Mouse (Mus musculus): ENCODE data around the gene Tgm7. TPM values are rescaled to one million over a fixed set of nuclear protein-coding genes. Genes with fewer than 3 reads are reported as not detected.
A peak's percentile ranks its signal among the peaks of the same experiment; 100 is the strongest.

Tgm7 gene
- total and polyA plus RNA-seq, 3 experiments = not detected

DNA sequence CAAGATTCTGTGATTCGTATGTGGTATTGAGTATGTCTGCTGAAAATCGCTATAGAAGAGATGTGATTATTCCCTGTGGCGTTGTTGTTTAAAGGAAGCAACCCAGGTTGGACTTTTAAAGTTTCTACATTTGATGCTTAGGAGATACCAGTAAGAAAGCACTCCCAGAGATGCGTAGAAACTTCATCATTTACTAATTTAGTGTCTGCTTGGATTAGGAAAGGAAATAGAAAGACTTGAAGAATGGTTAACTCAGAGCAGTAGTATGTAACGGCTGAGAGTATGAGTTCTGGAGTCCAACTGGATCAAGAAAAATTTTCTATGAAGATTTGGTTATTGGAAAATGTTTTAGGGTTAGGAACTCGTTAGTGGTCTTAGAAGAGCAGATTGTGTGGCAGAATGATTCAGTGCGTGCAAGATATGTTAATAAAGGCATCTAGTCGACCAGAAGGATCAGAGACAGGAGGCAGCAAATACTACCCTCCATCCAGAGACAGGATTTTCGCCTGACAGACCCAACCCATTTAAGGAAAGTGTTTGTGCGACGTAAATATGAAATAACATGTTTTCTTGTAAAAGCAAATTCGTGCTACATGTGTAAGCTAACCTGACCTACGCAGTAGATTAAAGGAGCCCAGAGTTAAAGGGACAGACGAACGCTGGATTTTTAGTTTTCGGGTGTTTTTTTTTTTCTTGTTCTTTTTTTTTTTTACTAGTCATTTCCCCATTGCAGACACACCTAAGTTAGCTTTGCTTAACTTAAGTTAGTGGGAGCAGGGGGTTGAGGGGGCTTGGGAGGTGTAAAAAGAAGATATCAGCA, 31.8 kb upstream of the Tgm7 start:
- H3K4me2 ChIP-seq (ENCODE audit: insufficient read depth, low read depth, poor library complexity, severe bottlenecking) = peak overlapping the region; percentile 90
- H3K79me2 ChIP-seq (replicated peaks; ENCODE audit: control insufficient read depth, extremely low read depth, insufficient read depth, poor library complexity, severe bottlenecking) = peaks cover 33% of the 10 kb centered on the region
- H3K4me3 ChIP-seq (replicated peaks in 1 of 3; ENCODE audit: low read depth in 2 of 3, low read length in 2 of 3, poor library complexity in 1 of 3) = peak overlapping the region; percentile 61 to 80 (median 68)
- dilution Hi-C loops (cut with MboI; ENCODE audit: extremely low pct_ligation_motif_present, extremely low pct_unique_long_range_greater_than_20kb, low sequenced_read_pairs) = no loop called here
- TF ChIP-seq USF2 (conservative IDR thresholded peaks at IDR 0.05; ENCODE audit: low read depth, low read length) (no peak), TBP (conservative IDR thresholded peaks at IDR 0.05; ENCODE audit: low read depth, low read length) (0 out of 2 replicates have a peak, but pooled peaks have one; percentile 31), KAT2A (IDR thresholded peaks at IDR 0.05; ENCODE audit: insufficient replicate concordance, low read length) (no peak), ZNF384 (IDR thresholded peaks at IDR 0.05; ENCODE audit: low read depth, low read length) (peak; percentile 49)
- no peaks in the 10 kb centered on the region for H3K9me3 ChIP-seq (replicated peaks; ENCODE audit: low read length)
- peaks cover 4 to 36% of the 10 kb centered on the region in 2 experiments; a peak in 3 of 4 replicates for H3K4me1 ChIP-seq (ENCODE audit: control insufficient read depth in 1 of 2, insufficient read depth in 2 of 2)
- peak; percentile 4 for DNase-seq (ENCODE audit: extremely low read depth)
- H3K27ac ChIP-seq (ENCODE audit: insufficient read depth, low read depth) = no peak overlapping the region
- peaks cover 24 to 52% of the 10 kb centered on the region in 2 experiments for H3K36me3 ChIP-seq (replicated peaks in 1 of 2; ENCODE audit: control insufficient read depth in 1 of 2, insufficient read depth in 1 of 2, low read length in 1 of 2)
- no peaks in the 10 kb centered on the region for H3K27me3 ChIP-seq (replicated peaks)
- in situ Hi-C loops (cut with MboI; ENCODE audit: low pct_ligation_motif_present, low pct_unique_long_range_greater_than_20kb, low sequenced_read_pairs) = no loop called here
- peak overlapping the region; percentile 88 for H3K9ac ChIP-seq (ENCODE audit: insufficient read depth, low read depth)

DNA sequence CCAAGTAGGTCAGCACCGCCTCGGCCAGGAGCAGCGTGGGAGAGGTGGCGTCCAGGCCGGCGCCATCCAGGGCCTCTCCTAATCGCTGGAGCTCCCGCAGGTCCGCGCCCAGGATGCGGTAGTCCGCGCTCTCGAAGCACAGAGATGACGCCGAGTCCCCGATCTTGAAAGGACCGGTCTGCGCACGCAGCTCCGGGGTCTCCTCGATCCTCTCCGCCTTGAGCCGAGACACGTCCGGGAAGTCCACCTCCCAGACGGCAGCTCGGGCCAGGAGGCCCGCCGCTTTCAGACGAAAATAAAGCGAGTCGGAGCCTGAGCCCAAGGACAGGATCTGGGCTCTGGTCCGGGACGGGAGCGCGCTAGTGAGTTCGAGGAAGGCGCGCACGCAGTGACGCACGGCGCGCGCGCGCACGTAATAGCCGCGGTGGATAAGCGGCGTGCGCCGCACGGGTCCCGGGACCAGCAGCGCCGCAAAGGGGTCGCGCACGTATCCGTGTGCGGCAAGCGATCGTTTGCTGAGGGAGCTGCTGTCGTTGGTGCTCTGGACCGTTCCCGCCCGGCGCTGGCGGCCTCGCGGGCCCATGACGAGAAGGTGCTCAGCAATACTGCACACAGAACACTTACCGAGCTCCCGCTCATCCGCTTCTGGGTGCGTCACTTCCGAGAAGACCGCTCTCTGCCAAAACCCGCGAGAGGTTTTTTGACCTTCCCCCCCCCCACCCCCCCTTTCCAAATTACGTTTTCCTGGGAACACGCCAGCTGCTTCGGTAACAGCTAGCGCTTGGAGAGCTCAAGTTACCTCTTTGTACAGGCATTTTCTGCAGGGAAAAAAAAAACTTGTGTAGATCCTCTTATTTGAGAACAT, 30.7 kb upstream of the Tgm7 start, which contains the start of the genes Adal and Lcmt2:
Gene Adal, plus strand, starts transcription at position 411 of the 865 bp plus-strand sequence.
Gene Lcmt2, minus strand, starts transcription at position 636 of the 865 bp plus-strand sequence.
- in situ Hi-C loops (cut with MboI; ENCODE audit: low pct_ligation_motif_present, low pct_unique_long_range_greater_than_20kb, low sequenced_read_pairs) (no loop called here), dilution Hi-C loops (cut with MboI; ENCODE audit: extremely low pct_ligation_motif_present, extremely low pct_unique_long_range_greater_than_20kb, low sequenced_read_pairs) (no loop called here)
- peaks cover 17 to 43% of the 10 kb centered on the region in 2 experiments for H3K36me3 ChIP-seq (replicated peaks in 1 of 2; ENCODE audit: control insufficient read depth in 1 of 2, insufficient read depth in 1 of 2, low read length in 1 of 2)
- H3K9ac ChIP-seq (ENCODE audit: insufficient read depth, low read depth) = peak within 1 kb of the TSS; percentile 88
- peak within 1 kb of the TSS; percentile 61 to 80 (median 80) for H3K4me3 ChIP-seq (replicated peaks in 1 of 3; ENCODE audit: low read depth in 2 of 3, low read length in 2 of 3, poor library complexity in 1 of 3)
- H3K79me2 ChIP-seq (replicated peaks; ENCODE audit: control insufficient read depth, extremely low read depth, insufficient read depth, poor library complexity, severe bottlenecking) = peaks cover 33% of the 10 kb centered on the region
- peak within 1 kb of the TSS; percentile 94 for H3K4me2 ChIP-seq (ENCODE audit: insufficient read depth, low read depth, poor library complexity, severe bottlenecking)
- H3K27me3 ChIP-seq (replicated peaks) = no peaks in the 10 kb centered on the region
- H3K27ac ChIP-seq (ENCODE audit: insufficient read depth, low read depth) = peak within 1 kb of the TSS; percentile 96
- no peaks in the 10 kb centered on the region for H3K9me3 ChIP-seq (replicated peaks; ENCODE audit: low read length)
- DNase-seq (ENCODE audit: extremely low read depth) = peak; percentile 85
- peaks cover 4 to 36% of the 10 kb centered on the region in 2 experiments; a peak in 3 of 4 replicates for H3K4me1 ChIP-seq (ENCODE audit: control insufficient read depth in 1 of 2, insufficient read depth in 2 of 2)
- TF ChIP-seq BHLHE40 (IDR thresholded peaks at IDR 0.05; ENCODE audit: low read depth, low read length) = peak; percentile 89
- TF ChIP-seq E2F4 (IDR thresholded peaks at IDR 0.05; ENCODE audit: insufficient replicate concordance, low read depth, low read length) = 0 out of 2 replicates have a peak, but pooled peaks have one; percentile 49
- peak; percentile 83 for TF ChIP-seq MAX (IDR thresholded peaks at IDR 0.05; ENCODE audit: low read length)
- TF ChIP-seq JUN (IDR thresholded peaks at IDR 0.05; ENCODE audit: insufficient read depth, low read depth, low read length) = no peak
- TF ChIP-seq GABPA (IDR thresholded peaks at IDR 0.05; ENCODE audit: insufficient replicate concordance, low read depth, low read length) = no peak
- no peak for TF ChIP-seq MAZ (IDR thresholded peaks at IDR 0.05; ENCODE audit: low read depth, low read length)
- 0 out of 2 replicates have a peak, but pooled peaks have one; percentile 46 for TF ChIP-seq UBTF (IDR thresholded peaks at IDR 0.05; ENCODE audit: low read depth, low read length)
- peak; percentile 68 for TF ChIP-seq SIN3A (IDR thresholded peaks at IDR 0.05; ENCODE audit: low read length)
- TF ChIP-seq ELF1 (IDR thresholded peaks at IDR 0.05; ENCODE audit: low read depth, low read length) = peak; percentile 62
- peak; percentile 20; the same call in 1 of the 2 replicates for TF ChIP-seq ZNF384 (IDR thresholded peaks at IDR 0.05; ENCODE audit: low read depth, low read length)
- TF ChIP-seq RCOR1 (conservative IDR thresholded peaks at IDR 0.05; ENCODE audit: low read depth, low read length) = no peak
- TF ChIP-seq MEF2A (IDR thresholded peaks at IDR 0.05; ENCODE audit: borderline replicate concordance, low read depth, low read length) = peak; percentile 44; the same call in 1 of the 2 replicates
- TF ChIP-seq SMC3 (IDR thresholded peaks at IDR 0.05; ENCODE audit: low read depth, low read length) = no peak
- no peak for TF ChIP-seq MAFK (IDR thresholded peaks at IDR 0.05; ENCODE audit: insufficient replicate concordance, low read length)
- TF ChIP-seq POLR2AphosphoS2 (IDR thresholded peaks at IDR 0.05; ENCODE audit: low read depth, low read length) = peak; percentile 90
- peak; percentile 63; the same call in 1 of the 2 replicates for TF ChIP-seq TBP (conservative IDR thresholded peaks at IDR 0.05; ENCODE audit: low read depth, low read length)
- no peak for TF ChIP-seq ZC3H11A (IDR thresholded peaks at IDR 0.05; ENCODE audit: low read depth, low read length)
- TF ChIP-seq HCFC1 (IDR thresholded peaks at IDR 0.05; ENCODE audit: low read depth, low read length) = peak; percentile 76
- peak; percentile 75 for TF ChIP-seq ZMIZ1 (IDR thresholded peaks at IDR 0.05; ENCODE audit: low read depth, low read length)
- TF ChIP-seq IRF4 (IDR thresholded peaks at IDR 0.05; ENCODE audit: low read depth, low read length) = no peak; the same call in 1 of the 2 replicates
- TF ChIP-seq POLR2A (IDR thresholded peaks at IDR 0.05; ENCODE audit: low read depth, low read length) = peak; percentile 98
- TF ChIP-seq ZKSCAN1 (IDR thresholded peaks at IDR 0.05; ENCODE audit: borderline replicate concordance, low read depth, low read length) = no peak
- TF ChIP-seq USF2 (conservative IDR thresholded peaks at IDR 0.05; ENCODE audit: low read depth, low read length) = no peak
- TF ChIP-seq EP300 (IDR thresholded peaks at IDR 0.05; ENCODE audit: low read length) = no peak
- peak; percentile 65; the same call in 1 of the 2 replicates for TF ChIP-seq MXI1 (IDR thresholded peaks at IDR 0.05; ENCODE audit: low read depth, low read length)
- peak; percentile 73; the same call in 1 of the 2 replicates for TF ChIP-seq MYC (IDR thresholded peaks at IDR 0.05; ENCODE audit: low read depth, low read length)
